Mouse (Mus musculus): ENCODE measurements at regions not wholly inside any gene's neighbourhood (a gene's known extent, or its start where the extent isn't known, plus 50 kb on each side); places are given as distances from the start of the nearest gene placed in this dataset.

DNA sequence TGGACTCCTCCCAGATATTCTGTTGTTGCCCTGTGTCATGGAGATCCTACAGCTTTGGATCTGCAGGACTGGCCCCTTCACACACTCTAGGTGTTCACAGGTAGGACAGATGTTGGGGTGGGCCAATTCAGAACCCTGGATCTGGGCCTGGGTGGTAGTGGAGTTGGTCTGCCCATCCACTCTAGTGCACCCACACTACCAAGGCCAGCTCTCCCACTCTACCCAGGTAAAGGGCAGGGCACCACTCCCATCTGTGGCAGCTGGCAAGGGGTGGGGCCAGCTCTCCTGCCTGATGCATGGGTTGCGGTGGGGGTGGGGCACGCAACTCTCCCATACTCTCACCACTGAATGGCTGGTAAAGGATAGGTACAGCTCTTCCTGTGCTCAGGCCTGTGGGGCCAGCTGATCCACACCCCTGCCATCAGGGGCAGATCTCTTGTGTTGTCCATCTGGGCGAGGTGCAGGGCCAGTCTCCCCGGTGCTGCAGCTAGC is 76.5 kb downstream of the Gja1 start:
- DNase-seq (ENCODE audit: low read depth, low spot score) = no peak

GRCm38 (mm10) chr10:56455867-56456468 is 78.8 kb downstream of the Gja1 start:
- no peak for DNase-seq (ENCODE audit: low read depth, low spot score)

GRCm38 (mm10) chr10:56468537-56468936 is 91.4 kb downstream of the Gja1 start:
- DNase-seq (ENCODE audit: low read depth, low spot score) = no peak

DNA sequence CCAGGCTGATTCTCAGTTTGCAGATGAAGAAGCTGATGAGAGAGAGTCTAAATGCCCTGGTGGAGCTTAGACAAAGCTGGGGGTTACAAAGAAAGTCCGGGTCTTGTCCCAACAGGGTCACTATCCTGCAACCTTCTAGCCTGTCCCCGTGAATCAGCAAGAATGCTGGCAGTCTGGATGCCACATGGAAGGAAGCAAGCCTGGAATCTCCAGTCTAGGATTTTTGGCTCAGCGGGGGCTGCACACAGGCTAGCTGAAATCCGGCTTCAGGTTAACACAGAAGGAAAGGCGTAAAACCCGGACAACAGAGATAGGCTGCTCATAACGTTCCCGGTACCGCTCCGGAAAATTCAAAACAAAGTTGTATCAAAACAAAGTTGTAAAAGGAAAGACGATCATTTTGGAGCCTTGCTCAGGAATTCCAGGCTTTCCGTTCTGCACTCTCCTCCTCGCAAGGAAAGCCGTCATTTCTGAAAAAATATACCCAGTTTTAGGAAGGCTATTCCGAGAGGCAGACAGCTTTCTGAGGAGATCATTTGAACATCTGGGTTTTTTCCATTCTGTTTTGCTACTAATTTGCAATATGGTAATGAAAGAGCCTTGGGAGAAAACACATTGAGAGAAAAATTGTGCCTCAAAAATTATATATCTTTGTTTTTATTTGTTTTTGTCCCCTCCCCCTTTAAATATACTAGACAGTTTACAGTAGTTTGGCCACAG is 92.0 kb downstream of the Gja1 start:
- DNase-seq (ENCODE audit: low read depth, low spot score) = peak; percentile 26

GRCm38 (mm10) chr10:56469895-56470294 is 92.8 kb downstream of the Gja1 start:
- DNase-seq (ENCODE audit: low read depth, low spot score) = no peak

DNA sequence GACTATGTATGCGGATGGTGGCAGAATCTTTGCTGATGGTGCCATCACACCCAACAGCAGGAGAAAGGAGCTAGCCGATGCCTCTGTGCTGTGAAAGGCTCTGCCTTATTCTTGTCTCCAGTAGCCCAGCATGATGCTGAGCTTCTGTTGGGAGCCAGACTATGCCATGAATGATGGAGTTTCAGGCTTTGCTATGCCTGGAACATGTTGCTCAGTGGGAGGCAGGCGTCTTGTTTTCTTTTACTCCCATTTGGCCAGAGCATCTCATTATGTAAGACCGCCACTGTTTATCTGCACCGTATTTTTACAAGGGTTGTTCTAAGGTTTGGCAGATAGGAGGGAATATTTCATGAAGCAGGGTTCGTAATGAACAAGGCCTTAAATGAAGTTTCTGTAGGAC is 97.8 kb downstream of the Gja1 start:
- DNase-seq (ENCODE audit: low read depth, low spot score) = no peak

DNA sequence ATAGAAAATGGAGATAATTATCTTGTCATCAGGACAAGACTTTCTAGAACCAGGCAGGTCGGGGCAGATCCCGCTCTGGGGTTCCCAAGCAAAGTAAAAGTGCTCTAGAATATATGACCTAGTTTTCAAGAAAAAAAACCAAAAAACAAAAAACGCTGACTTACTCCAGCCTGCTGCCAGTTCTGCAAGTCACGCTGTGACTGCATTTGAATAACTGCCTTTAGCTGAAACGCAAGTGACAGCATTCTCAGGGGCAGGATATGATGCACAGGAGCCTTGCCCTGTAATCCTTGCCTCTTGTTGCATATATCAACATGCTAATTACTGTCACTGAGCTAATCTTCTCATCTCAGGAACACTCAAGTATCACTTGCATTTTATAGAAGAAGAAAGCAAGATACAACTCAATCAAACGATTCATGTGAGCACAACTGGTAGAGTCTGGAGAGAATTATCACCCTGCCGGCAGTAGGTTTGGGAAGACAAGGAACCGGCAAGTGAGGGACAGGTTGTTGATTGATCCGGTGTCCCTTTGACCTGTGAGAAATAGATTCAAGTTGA is 105.1 kb downstream of the Gja1 start:
- DNase-seq (ENCODE audit: low read depth, low spot score) = no peak

- no peak for DNase-seq (ENCODE audit: low read depth, low spot score)
Observed at GRCm38 (mm10) chr10:56484931-56485330, 107.8 kb downstream of the Gja1 start.

GRCm38 (mm10) chr10:56485746-56486145 is 108.6 kb downstream of the Gja1 start:
- DNase-seq (ENCODE audit: low read depth, low spot score) = no peak

DNA sequence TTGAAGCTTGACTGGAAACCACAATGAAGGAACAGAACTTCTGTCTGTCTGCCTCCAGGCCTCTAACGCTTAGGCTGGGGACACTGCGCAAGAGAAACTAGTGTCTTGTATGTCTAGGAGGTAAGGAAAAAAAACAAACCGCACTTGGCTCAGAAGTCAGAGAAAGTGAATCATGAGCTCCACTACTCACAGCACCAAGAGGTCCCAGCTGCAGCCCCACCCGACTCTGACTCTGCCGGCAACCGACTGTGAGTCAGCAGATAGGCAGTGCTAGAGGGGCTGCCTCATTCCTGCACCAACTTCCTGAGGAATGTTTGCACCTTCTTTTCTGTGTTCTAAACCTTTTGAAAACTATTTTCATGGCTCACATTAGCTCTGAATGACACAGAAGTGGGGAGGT is 109.5 kb downstream of the Gja1 start:
- DNase-seq (ENCODE audit: low read depth, low spot score) = no peak

DNA sequence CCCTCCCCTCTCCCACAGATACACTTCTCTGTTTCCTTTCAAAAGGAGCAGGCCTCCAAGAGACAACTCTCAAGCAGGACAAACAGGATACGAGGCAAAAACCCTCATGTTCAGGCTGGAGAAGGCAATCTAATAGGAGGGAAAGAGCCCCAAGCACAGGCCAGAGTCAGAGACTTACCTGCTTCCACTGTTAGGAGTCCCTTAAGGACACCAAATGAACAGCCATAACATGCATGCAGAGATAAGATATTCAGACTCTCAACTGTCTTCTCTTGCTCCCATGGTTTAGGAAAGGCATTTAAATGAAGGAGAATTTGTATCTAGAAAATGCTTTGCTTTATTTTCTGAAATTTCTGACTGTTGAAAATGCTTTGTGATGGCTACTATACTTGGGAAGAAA is 116.3 kb downstream of the Gja1 start:
- DNase-seq (ENCODE audit: low read depth, low spot score) = no peak

DNA sequence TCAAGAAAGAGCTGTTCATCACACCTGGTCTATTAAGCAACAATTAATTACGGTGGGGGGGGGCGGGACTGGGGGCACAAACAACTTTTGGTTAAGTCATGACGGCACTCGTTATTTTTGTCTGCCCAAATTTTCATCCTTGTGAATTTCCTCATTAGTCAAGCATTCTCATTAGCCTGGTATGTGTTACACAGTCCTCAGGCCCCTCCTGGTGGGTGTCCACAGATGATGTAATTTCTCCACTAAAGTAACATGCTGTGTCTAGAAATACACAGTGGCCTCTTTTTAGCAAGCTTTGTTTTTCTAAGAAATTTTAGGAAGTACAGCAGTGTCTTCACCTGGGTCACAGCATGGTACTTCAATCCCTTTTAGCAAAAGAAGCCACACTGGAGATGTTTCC is 118.2 kb downstream of the Gja1 start:
- DNase-seq (ENCODE audit: low read depth, low spot score) = no peak

DNA sequence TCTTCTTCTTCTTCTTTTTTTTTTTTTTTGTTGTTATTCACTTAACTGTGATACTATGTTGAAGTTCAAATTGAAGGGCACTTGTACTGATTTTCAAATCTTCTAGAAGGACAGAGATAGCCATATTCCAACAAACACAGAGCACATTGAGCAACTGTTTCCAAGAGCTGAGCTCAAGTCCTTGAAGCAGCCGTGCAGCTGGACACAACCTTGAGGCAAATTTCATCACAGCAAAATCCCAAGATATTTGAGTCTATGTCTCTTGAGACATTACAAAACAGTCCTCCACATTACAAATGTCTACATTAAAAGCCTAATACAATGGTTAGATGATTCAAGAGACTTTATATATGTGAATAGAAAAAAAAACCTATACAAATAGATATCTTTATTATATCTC is 141.9 kb downstream of the Gja1 start:
- no peak for DNase-seq (ENCODE audit: low read depth, low spot score)

GRCm38 (mm10) chr10:56525791-56526190 is 148.7 kb downstream of the Gja1 start:
- DNase-seq (ENCODE audit: low read depth, low spot score) = no peak

GRCm38 (mm10) chr10:56537091-56537490 is 160.0 kb downstream of the Gja1 start:
- no peak for DNase-seq (ENCODE audit: low read depth, low spot score)

GRCm38 (mm10) chr10:56539827-56540511 is 162.8 kb downstream of the Gja1 start:
- DNase-seq (ENCODE audit: low read depth, low spot score) = no peak

- DNase-seq (ENCODE audit: low read depth, low spot score) = no peak
Observed at GRCm38 (mm10) chr10:56542106-56542505, 165.0 kb downstream of the Gja1 start.

GRCm38 (mm10) chr10:56545989-56546388 is 168.9 kb downstream of the Gja1 start:
- no peak for DNase-seq (ENCODE audit: low read depth, low spot score)

DNA sequence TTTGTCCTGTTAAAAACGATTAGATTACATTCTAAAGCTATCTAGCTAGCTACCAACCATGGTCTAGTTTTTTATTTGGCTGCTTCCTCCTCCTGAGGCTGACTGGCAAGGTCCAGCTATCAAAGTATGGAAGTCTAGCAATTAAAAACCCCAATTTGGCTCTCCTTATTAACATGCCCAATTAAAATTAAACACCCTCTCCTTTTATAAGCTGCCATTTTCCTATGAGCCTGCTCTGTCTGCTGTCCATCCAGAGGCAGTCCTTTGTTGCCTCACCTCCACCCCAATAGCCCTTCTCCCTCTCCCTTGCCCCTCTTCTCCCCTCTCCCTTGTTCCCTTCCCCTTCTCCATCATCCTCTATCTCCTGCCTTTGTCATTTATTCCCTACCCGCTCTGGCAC is 169.7 kb downstream of the Gja1 start:
- no peak for DNase-seq (ENCODE audit: low read depth, low spot score)

DNA sequence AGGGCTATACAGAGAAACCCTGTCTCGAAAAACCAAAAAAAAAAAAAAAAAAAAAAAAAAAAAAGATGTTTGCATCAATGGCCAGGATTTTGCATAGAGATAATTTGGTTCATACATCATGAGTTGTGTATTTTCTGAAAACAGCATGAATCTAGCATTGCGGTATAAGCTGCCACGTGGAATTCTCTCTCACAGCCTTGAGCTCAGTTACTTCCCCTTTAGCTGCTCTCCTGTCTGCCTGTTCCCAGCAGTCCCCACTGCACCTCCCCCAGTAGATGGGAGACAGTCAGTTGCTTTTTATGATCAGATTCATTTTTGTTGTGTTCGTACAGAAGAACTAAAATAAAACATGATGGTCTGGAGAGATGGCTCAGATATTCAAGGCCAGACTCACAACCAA is 170.7 kb downstream of the Gja1 start:
- DNase-seq (ENCODE audit: low read depth, low spot score) = no peak

GRCm38 (mm10) chr10:56566836-56567442 is 189.8 kb downstream of the Gja1 start:
- DNase-seq (ENCODE audit: low read depth, low spot score) = no peak

- DNase-seq (ENCODE audit: low read depth, low spot score) = no peak
Observed at GRCm38 (mm10) chr10:56582065-56582464, 204.9 kb downstream of the Gja1 start.
